Mouse (Mus musculus) lung, postnatal 14 days (tissue): ENCODE measurements around the gene Htr3a.

Experiments used
- DNase-seq: peaks from one replicate; pipeline ENCODE4 v3.0.0; 2021

The Htr3a gene

GRCm38 (mm10) chr9:48910885-48911537 is at the start of gene Htr3a:
Gene Htr3a, minus strand, starts transcription at chr9:48911099.
- DNase-seq: peak; percentile 21

- DNase-seq: no peak
Measured at GRCm38 (mm10) chr9:48947565-48947964, 36.7 kb upstream of the Htr3a start.

- DNase-seq: no peak
Measured at GRCm38 (mm10) chr9:48942349-48942748, 31.4 kb upstream of the Htr3a start.

- no peak for DNase-seq
Measured at GRCm38 (mm10) chr9:48929436-48929835, 18.5 kb upstream of the Htr3a start.

- no peak for DNase-seq
Measured at GRCm38 (mm10) chr9:48928781-48929180, 17.9 kb upstream of the Htr3a start.

GRCm38 (mm10) chr9:48916011-48916788 is 5.3 kb upstream of the Htr3a start:
- DNase-seq: no peak

GRCm38 (mm10) chr9:48904421-48904820 is 6.5 kb downstream of the Htr3a start:
- no peak for DNase-seq

- no peak for DNase-seq
Measured at GRCm38 (mm10) chr9:48903766-48904165, 7.1 kb downstream of the Htr3a start.

GRCm38 (mm10) chr9:48898551-48898950 is 12.3 kb downstream of the Htr3a start:
- DNase-seq: peak; percentile 51

- DNase-seq: no peak
Measured at GRCm38 (mm10) chr9:48895819-48896536, 14.9 kb downstream of the Htr3a start.

- DNase-seq: no peak
Measured at GRCm38 (mm10) chr9:48894755-48895154, 16.1 kb downstream of the Htr3a start.

GRCm38 (mm10) chr9:48893986-48894385 is 16.9 kb downstream of the Htr3a start:
- DNase-seq: peak; percentile 83

GRCm38 (mm10) chr9:48889093-48889492 is 21.8 kb downstream of the Htr3a start:
- DNase-seq: no peak

GRCm38 (mm10) chr9:48872896-48873295 is 38.0 kb downstream of the Htr3a start:
- DNase-seq: no peak

GRCm38 (mm10) chr9:48866523-48867121 is 44.3 kb downstream of the Htr3a start:
- no peak for DNase-seq

- no peak for DNase-seq
Measured at GRCm38 (mm10) chr9:48865235-48865634, 45.7 kb downstream of the Htr3a start.

GRCm38 (mm10) chr9:48861481-48861880 is 49.4 kb downstream of the Htr3a start:
- peak; percentile 46 for DNase-seq

- DNase-seq: peak; percentile 82
Measured at GRCm38 (mm10) chr9:48860526-48860845, 50.4 kb downstream of the Htr3a start.

GRCm38 (mm10) chr9:48859828-48860525 is 50.9 kb downstream of the Htr3a start:
- no peak for DNase-seq

- DNase-seq: no peak
Measured at GRCm38 (mm10) chr9:48857944-48858343, 53.0 kb downstream of the Htr3a start.

GRCm38 (mm10) chr9:48856240-48856639 is 54.7 kb downstream of the Htr3a start:
- DNase-seq: no peak

GRCm38 (mm10) chr9:48849531-48849930 is 61.4 kb downstream of the Htr3a start:
- no peak for DNase-seq
